Mouse (Mus musculus) MEL (cell line): ENCODE results near the gene Mllt11.

Source experiments
- NELFE ChIP-seq: IDR thresholded peaks from 2 replicates; pipeline ENCODE4 v1.6.1; 2011; ENCODE audit warnings: low read depth, low read length, improper control_type of control experiment
- SIN3A ChIP-seq: IDR thresholded peaks from 2 replicates; pipeline ENCODE4 v1.6.1; 2012; ENCODE audit warnings: low read length, improper control_type of control experiment, inconsistent platforms
- USF1 ChIP-seq: IDR thresholded peaks from 2 replicates; pipeline ENCODE4 v1.6.1; 2014; ENCODE audit warnings: low read depth, mild to moderate bottlenecking, inconsistent platforms, low read length, improper control_type of control experiment, moderate library complexity

DNA sequence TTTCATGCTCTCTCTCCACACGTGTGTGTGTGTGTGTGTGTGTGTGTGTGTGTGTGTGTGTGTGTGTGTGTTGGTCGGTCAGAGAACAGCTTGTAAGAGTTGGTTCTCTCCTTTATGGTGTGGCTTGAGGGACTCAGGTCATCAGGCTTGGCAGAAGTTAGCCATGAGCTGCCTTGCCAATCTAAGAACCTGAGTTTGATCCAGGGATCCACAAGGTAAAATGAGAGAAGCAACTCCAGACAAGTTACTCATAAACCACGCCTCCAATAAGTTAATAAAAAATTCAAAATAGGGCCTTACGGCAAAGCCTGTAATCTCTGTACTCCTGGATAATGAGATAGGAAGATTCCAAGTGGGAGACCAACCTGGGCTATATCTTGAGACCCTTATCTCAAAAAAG lies 23.7 kb downstream of the Mllt11 start:
- TF ChIP-seq NELFE (no peak), USF1 (no peak), SIN3A (no peak)
